Mouse (Mus musculus) liver (tissue): ENCODE measurements around the gene Padi3.

ENCODE experiments used
- DNase-seq: peaks from one replicate; pipeline ENCODE4 v3.0.0-alpha.2; 2020; ENCODE audit warnings: mixed read lengths

Padi3 gene

DNA sequence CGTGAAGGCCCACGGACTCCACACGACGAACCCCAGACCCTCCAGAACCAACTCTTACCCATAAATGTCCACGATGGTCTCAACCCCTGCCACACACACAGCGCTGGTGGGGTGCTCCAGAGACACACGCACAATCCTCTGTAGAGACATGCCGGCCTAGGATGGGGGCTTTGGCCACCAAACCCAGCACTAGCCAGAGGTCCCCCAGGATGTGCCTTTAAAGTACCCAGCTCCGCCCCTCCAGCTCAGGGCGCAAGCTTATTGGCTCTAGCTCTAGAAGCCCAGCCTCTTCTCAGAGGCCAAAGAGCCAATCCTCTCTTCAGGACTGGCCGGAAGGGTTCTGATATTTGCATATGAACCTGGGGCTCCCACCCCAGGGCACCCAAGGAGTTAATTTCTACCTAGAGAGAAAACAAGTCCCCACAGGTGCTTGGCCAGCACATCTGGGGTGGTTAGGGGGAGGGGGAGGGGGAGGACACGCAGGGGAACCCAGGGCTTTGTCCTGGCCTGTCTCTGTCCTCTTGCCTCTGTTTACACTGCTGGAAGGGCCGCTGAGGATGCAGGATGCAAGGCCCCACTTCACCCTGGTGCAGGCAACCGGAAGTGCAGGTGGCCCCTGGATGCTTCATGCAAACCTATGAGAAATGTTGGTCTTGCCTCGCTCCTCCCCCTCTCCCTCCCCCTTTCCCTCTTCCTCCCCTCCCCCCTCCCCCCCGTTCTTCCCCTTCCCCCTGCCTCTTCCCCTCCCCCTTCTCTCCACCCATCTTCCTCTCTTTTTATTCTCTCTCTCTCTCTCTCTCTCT, at the start of gene Padi3:
Gene Padi3, minus strand, starts transcription at position 191 of the 803 bp plus-strand sequence.
- DNase-seq, result peak; percentile 38

DNA sequence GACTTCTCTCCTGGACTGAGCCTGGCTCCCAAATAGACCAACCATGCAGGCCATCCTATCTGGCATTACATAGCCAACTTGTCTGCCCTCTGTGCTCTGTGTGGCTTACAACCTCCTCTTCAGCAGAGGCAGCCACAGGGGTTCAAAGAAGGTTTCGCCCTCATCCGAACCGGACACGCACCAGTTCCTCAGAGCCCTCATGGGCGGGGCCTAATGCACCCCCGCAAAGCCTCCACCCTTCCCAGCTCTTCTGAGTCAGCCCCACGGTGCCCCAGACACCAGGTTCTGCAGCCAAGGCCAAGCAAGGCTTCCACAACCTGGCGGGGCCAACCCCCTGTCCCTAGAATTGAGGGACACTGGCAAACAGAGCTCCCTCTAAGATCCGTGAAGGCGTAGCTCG, 48.8 kb upstream of the Padi3 start:
- peak; percentile 88 for DNase-seq

DNA sequence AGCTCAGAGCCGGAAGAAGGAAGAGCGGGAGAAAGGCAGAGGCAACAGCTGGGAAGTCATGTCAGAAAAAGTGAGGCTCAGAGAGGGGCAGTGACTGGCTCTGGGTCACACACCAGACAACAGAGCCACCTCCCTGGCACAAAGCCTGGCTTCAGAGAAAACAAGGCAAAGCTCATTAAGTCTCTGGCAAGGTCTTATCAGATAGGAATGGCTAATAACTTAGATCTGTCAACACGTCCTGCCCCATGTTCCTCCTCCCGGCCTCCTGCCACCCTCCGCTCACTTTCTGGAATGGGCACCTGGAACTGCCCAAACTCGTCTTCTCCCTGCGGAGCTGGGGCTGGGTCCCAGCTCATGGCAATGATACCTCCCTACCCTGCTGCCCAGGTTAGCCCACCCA, 47.4 kb upstream of the Padi3 start:
- no peak for DNase-seq

DNA sequence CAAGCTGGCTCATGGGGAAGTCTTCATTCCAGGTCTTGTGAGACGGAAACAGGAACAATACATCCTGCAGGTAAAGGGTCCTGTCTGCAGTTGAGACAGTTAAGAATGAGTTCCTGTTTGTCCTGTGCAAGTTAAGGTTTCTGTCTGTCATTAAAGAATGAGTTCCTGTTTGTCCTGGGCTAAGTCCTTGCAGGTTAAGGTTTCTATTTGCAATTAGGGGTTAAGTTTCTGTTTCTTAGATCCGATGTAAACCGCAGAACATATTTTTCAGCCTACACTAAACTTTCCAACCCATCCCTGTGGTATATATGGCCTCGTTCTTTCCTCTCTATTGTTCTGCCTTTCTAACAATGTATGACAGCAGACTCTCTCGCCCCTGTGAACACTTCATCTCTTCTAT, 46.6 kb upstream of the Padi3 start:
- DNase-seq, result no peak

DNA sequence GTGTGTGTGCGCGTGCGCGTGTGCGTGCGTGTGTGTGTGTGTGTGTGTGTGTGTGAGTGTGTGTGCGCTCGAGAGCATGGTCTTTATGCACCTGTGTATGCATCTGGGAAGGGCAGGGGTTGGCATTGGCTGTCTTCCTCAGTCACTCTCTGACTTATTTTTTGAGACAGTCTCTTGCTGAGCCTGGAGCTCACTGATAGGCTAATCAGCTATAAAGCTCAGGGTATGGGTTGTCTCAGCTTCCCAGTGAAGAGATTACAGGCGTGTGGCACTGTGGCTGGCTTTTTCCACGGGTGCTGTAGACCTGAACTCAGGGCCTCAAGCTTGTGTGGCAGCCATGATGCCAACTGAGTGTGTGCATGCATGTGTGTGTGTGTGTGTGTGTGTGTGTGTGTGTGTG, 44.7 kb upstream of the Padi3 start:
- peak; percentile 86 for DNase-seq

DNA sequence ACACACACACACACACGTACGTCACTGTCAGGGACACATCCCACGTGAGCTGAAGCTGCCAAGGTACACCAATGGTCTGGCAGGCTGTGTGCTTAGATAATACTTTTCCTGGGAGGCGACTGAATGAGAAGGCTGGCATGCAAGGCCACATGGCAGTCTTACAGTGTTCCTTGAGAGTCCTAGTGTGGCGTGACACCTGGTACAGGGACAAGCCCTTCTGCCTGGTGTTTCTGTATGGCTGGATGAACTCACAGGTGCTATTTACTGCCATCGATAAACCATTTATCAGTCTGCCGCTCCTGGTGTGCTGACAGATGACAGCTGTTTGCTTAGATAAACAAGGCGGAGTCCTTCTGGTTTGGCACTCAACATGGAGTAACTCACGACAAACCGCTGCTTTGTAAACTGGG, 44.0 kb upstream of the Padi3 start:
- DNase-seq, result peak; percentile 81

DNA sequence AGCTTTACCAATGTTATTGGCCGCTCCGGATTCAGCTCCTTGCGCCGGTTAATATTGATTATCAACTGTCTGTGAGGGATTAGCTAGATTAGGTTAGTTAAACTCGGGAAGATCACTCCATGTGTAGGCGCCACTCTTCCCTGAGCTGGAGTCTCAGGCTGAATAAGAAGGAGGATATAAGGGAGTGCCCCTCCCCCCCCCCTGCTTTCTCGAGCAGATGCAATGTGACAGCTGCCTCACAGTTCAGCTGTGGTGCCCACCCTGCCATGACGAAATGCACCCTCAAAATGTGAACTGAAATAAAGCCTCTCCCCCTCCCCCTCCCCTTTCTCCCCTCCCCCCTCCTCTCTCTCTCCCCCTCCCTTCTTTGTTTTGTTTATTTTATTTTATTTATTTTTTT, 43.2 kb upstream of the Padi3 start:
- DNase-seq, result peak; percentile 46

DNA sequence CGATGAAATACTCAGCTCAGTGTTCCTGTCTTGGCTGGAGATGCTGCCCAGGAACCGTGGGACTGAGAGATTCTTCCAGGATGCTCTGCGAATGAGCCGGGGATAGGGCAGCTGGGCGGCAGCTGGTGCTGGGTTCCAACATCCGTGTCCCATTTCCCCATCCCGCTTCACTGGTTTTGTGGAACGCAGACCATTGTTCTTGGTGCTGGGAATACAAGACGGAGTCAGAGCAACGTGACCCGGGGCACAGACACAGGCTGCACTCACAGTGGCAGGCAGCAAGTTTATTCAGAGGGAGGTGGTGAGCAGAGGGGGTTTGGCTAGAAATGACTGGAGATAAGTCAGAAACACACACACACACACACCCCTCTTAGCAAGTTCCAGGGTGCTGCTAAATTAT, 38.9 kb upstream of the Padi3 start:
- no peak for DNase-seq

DNA sequence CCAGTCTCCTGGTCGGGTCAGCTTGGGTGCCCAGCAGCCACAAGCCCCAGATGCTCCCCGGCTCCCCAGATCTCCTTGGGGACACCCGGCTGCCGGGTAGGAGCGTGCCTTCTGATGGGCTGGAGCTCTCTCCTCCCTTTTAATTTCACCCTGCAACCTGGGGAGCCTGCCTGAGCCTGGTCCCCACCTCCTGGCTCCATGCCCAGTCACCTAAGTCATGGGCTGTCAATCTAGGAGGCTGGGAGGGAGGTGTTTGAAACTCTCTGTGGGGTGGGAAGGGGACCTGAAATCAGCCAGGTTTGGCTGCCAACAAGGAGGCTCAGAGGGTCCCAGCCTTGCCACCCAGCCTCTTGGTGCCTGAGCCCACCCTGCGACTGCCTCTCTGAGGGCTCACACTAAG, 35.2 kb upstream of the Padi3 start, which contains the start of gene Padi1:
Gene Padi1, minus strand, starts transcription at position 113 of the 400 bp plus-strand sequence.
- DNase-seq, result no peak

DNA sequence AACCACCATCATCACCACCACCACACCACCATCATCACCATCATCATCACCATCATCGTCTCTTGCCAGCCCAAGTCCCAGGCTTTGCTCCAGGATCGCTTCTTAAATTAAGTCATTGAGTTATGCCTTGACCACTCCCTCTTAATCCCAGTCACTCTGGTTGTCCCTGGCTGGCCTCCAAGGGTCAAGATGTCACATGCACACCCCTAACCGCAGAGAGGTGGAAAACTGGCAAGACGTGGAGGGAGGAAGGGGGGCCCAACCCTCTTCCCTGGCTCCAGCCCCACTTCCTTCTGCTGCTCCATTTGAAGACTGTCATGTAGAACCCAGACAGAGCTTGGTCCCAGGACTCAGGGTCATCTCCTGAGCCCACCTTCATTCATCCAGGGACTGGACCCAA, 34.5 kb upstream of the Padi3 start:
- DNase-seq, result no peak

DNA sequence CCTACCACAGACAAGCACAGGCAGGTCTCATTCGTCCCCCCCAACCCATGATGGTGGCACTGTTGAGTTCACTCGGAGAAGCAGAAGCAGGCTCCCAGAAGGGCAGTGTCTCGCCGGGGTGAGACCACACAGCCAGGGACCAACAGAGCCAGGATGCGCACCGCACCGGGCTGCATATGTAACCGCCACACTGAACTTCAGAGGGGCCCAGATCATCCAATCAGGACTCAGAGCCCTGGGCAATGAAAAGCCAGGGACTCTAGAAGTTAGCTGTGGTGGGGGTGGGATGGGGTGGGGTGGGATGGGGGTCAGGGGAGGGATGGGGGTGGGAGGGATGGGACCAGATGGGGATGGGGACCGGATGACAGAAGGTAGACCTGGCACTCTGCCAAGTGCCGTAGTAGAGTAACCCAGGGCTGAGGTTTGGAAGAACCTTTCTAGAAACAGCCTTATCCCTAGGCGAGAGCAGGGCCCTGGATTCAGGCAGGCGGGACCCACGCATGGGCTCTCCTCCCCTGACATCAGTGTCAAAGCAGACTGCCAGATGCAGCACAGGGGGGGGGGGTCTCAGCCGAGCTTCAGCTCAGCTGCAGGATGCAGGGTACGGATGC, 33.3 kb upstream of the Padi3 start:
- no peak for DNase-seq

DNA sequence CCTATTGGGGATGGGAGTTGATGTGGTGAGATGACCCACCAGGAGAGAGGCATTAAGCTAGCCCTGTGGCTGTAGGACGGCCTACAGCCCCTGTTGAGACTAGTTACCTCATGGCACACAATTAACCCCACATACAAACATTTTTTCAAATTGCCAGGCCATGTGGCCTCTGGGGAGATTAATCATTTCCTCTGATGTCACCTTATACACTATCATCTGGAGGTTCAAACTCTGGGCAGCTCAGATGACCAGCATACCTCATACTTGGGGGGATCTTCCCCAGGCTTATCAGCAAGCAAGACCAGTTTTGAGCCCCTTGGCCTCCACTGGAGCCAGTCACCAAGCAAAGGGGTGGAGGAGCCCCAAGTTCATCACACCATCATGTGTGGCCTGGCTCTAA, 32.5 kb upstream of the Padi3 start:
- DNase-seq, result no peak

DNA sequence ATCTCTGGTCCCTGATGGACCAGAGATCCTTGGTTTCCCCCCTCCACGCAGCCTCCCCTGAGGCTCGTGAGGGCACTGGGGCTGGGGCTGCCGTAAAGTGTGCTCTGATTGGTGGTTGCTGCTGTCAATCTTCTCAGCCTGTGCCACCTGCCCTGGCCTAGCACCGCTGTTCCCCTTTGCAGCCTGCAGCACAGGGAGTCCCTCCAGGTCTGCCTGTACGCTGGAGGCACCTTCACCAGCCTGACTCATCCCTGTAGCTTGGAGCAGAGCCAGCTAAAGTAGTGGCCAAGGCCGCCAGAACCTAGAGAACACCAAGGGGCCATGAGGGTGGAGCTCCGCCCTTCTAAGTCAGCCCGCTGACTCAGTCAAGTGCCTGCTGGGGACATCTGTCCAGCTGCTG, 27.4 kb upstream of the Padi3 start:
- peak; percentile 48 for DNase-seq

DNA sequence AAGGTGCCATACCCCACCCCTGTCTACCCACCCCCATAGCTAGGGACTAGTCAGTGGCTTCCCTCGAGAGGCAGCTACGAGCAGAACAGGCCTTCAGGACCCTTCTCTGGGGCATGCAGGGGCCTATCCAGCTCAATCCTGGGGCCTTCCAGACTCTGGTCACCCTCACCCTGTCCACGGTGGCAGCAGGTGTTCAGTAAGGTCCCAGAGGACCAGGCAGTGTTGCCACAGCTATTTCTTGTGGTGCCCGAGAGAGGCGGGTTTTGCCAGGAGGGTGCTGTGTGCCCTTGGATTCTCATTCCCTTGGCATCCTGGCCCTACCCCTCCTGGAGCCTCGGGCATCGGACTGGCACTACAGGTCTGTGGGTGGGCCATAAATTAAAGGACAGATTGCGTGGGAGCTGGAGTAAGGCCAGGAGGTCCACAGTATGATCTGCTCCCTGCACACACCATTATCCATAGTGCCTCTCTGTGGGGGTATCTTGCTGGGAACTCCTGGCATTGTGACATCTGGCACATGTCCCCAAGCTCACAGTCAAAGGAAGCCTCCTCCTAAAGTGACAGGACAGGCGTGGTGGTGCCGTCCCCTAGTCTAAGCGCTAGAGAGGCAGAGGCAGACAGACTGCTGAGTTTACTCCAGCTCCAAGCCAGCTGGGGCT, 25.9 kb upstream of the Padi3 start:
- DNase-seq, result no peak

DNA sequence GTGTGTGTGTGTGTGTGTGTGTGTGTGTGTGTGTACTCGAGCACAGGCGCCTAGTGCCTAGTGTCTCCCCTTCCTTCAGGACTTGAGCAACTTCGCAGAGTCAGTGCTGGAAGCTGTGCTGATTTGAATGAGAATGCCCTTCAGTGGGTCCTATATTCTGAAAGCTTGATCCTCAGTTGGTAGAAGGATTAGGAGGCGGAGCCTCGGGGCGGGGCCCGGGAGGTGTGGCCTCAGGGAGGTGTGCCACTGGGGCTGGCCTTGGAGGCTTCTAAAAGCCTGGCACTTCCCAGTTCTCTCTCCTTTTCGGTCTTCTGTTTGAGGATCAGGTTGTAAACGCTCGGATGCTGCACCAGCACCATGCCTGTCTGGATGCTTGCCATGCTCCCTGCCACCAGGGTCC, 25.2 kb upstream of the Padi3 start:
- peak; percentile 89 for DNase-seq

DNA sequence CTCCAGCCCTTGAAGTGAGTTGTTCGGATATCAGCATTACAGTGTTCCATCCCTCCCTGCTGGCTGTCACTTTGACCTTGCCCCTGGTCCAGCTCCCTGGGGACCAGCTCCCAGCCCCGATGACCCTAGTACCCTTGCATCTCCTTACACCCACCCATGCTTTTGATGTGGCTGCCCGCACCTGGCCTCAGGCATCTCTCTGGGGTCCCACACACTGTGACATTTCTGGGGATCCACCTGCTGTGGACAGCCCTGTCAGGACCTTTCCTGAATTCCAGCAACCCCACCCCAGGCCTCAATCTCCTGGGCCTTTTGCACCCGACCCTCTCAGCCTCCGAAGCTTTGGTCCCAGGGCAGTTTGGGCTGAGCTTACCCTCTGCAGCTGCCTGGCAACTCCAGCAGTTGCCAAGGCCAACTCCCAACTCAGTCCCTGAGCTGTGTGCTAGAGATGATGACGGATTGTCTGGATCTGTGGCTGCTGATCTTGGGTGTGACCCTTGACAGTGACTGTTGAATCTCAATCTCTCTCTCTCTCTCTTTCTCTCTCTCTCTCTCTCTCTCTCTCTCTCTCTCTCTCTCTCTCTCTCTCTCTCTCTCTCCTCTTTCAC, 24.0 kb upstream of the Padi3 start:
- no peak for DNase-seq

DNA sequence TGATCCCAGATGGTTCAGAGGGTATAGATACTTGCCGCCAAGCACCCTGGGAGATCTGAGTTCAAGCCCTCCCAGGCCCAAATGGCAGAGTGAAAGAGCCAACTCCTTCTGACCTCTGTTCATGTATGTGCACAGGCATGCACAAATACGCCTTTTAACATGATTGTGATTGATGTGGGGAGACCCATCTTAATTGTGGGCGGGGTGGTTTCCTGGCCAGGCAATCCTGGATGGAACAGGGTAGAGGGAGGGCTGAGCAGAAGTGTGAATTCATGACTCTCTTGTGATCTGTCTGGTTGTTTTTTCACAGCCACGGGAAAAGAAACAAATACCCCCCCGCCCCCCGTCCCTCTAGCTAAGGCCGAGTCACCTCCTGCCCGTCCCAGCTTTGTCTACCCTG, 22.4 kb upstream of the Padi3 start:
- no peak for DNase-seq

DNA sequence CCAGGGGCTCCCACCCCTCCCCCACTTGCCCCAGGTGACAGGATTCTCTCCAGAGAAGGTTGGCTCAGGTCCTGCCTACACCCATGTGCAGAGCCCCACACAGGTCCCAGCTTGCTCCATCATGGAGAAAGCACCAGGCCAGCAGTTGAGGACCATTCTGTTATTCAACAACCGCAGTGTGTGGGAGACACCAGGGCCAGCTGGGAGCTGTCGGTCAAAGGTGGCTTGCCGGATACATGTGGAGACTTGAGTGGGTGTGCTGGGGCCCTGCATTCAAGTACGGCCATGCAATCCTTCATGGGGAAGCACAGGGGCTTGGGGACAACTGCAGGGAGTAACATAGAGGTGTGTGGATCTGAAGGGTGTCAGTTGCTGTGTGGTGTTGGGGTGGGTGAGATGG, 21.4 kb upstream of the Padi3 start:
- no peak for DNase-seq

DNA sequence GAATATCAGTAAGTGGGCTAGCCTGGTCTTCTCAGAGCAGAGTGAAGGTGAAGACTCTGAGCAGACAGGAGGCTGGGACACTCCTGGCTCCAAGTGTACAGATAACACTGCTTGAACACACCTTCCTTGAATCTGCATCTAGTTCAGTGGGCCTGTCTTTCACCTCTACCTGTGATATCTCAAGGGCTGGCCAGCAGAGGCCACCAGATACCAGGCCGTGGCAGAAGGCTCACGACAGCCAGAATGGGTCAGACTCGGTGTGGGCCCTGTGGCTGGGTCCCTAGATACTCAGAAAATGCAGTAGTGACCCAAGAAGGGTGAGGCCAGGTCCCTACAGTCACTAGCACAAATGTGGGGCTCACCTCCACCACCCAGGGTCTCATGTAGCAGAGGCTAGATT, 16.8 kb upstream of the Padi3 start:
- DNase-seq, result peak; percentile 21

DNA sequence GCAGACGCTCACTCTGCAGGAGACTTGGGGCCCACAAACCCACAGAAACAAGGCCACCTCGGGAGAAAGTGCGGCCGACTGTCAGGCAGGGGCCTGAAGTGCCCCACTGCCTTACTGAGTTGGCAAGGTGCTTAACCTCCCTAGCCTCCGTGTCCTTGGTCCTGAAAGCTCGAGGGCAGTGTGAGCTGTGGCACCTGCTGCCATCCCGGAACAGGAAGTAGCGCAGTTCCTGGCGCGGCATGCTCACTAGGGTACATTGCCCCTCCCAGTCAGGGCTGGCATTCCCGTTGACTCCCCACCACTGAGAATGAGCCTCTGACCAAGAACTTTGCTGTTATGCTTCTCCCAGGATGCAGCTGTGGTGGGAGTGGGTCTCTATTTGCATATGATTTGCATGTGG, 15.5 kb upstream of the Padi3 start:
- DNase-seq, result no peak

DNA sequence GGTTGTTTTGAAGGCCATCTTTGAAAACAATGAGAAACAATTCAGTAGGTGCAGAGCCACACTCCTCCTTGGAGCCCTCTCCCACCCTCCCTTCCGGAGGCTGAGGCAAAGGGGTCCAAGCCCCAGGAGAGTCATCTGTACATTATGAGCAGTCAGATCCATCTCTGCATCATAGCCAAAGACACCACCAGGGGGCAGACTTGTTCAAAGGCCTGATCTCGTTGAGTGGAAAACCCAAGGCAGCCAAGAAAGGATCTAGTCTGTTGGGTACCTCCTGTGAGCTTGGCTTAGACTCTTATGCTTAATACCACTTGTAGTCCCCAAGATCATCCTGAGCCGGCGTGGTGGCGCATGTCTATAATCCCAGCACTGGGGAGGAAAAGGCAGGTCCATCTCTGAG, 11.5 kb upstream of the Padi3 start:
- peak; percentile 82 for DNase-seq

DNA sequence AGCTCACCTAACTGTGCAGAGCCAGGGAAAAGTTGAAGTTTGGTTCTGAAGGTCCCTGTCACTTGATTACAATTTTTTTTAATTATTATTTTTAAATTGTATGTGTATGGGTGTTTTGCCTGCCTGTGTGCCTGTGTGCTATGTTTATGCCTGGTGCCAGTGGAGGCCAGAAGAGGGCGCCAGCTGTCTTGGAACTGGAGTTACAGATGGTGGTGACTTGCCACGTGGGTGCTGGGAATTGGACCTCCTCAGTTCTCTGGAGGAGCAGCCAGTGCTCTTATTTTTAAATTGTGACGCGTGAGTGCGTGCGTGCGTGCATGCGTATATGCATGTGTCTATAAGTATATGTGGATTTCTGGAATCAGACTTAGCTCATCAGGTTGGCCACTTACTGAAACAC, 7.0 kb upstream of the Padi3 start:
- DNase-seq, result peak; percentile 23
